Mouse (Mus musculus): ENCODE measurements around the gene Tmem19. TPM values are rescaled to one million over a fixed set of nuclear protein-coding genes. Genes with fewer than 3 reads are reported as not detected.

Gene Tmem19
- polyA plus RNA-seq, 1 experiment from 2014 or later = 8.9 TPM

GRCm38 (mm10) chr10:115348131-115348530, 14.2 kb downstream of the Tmem19 start:
- Histone ChIP-seq H3K27me3 (no peaks in the 10 kb centered on the region), H3K4me3 (replicated peaks) (no peak overlapping the region), H3K27ac (replicated peaks) (no peak overlapping the region), H3K9ac (no peak overlapping the region), H3K36me3 (replicated peaks) (no peaks in the 10 kb centered on the region; the same call in 1 of the 2 replicates), H3K9me3 (replicated peaks) (no peaks in the 10 kb centered on the region), H3K4me1 (replicated peaks) (peaks cover 7% of the 10 kb centered on the region), H3K4me2 (no peak overlapping the region)
- no peak for ATAC-seq (ENCODE audit: insufficient read depth)
- WGBS (ENCODE audit: insufficient replicate concordance) = 60% methylated on average over 6 of the region's 6 CpGs

- H3K4me1 ChIP-seq (replicated peaks) = peaks cover 7% of the 10 kb centered on the region
- ATAC-seq (ENCODE audit: insufficient read depth) = no peak
- H3K9me3 ChIP-seq (replicated peaks) = no peaks in the 10 kb centered on the region
Observed at GRCm38 (mm10) chr10:115346444-115346843, 15.9 kb downstream of the Tmem19 start.

GRCm38 (mm10) chr10:115342771-115343425, 19.4 kb downstream of the Tmem19 start:
- Histone ChIP-seq H3K9me3 (replicated peaks) (no peaks in the 10 kb centered on the region), H3K4me2 (no peak overlapping the region), H3K9ac (no peak overlapping the region), H3K4me1 (replicated peaks) (no peaks in the 10 kb centered on the region), H3K27ac (replicated peaks) (no peak overlapping the region), H3K36me3 (replicated peaks) (peaks cover 8% of the 10 kb centered on the region), H3K4me3 (replicated peaks) (no peak overlapping the region), H3K27me3 (no peaks in the 10 kb centered on the region)
- 59% methylated on average over 4 of the region's 4 CpGs for WGBS (ENCODE audit: insufficient replicate concordance)
- no peak for ATAC-seq (ENCODE audit: insufficient read depth)

More at GRCm38 (mm10) chr10:115346444-115346843, 15.9 kb downstream of the Tmem19 start:
- H3K9ac ChIP-seq = no peak overlapping the region
- H3K4me2 ChIP-seq = no peak overlapping the region
- no peaks in the 10 kb centered on the region for H3K27me3 ChIP-seq
- no peak overlapping the region for H3K4me3 ChIP-seq (replicated peaks)
- H3K27ac ChIP-seq (replicated peaks) = no peak overlapping the region
- peaks cover 8% of the 10 kb centered on the region for H3K36me3 ChIP-seq (replicated peaks)

- H3K4me3 ChIP-seq (replicated peaks) = no peak overlapping the region
- no peak overlapping the region for H3K9ac ChIP-seq
- H3K27me3 ChIP-seq = no peaks in the 10 kb centered on the region
- WGBS (ENCODE audit: insufficient replicate concordance) = 66% methylated on average over 7 of the region's 7 CpGs
- H3K4me2 ChIP-seq = no peak overlapping the region
- H3K36me3 ChIP-seq (replicated peaks) = peaks cover 8% of the 10 kb centered on the region
- H3K4me1 ChIP-seq (replicated peaks) = no peaks in the 10 kb centered on the region
- no peak for ATAC-seq (ENCODE audit: insufficient read depth)
- no peaks in the 10 kb centered on the region for H3K9me3 ChIP-seq (replicated peaks)
- no peak overlapping the region for H3K27ac ChIP-seq (replicated peaks)
Observed at GRCm38 (mm10) chr10:115339820-115340328, 22.4 kb downstream of the Tmem19 start.

GRCm38 (mm10) chr10:115336901-115337300, 25.4 kb downstream of the Tmem19 start:
- no peak for ATAC-seq (ENCODE audit: insufficient read depth)
- Histone ChIP-seq H3K27me3 (no peaks in the 10 kb centered on the region), H3K9ac (no peak overlapping the region), H3K4me2 (no peak overlapping the region), H3K27ac (replicated peaks) (no peak overlapping the region), H3K4me3 (replicated peaks) (no peak overlapping the region), H3K36me3 (replicated peaks) (peaks cover 1% of the 10 kb centered on the region), H3K9me3 (replicated peaks) (no peaks in the 10 kb centered on the region), H3K4me1 (replicated peaks) (no peaks in the 10 kb centered on the region)
- 68% methylated on average over 4 of the region's 4 CpGs for WGBS (ENCODE audit: insufficient replicate concordance)

- H3K27ac ChIP-seq (replicated peaks) = no peak overlapping the region
- no peak overlapping the region for H3K4me2 ChIP-seq
- no peak for ATAC-seq (ENCODE audit: insufficient read depth)
- WGBS (ENCODE audit: insufficient replicate concordance) = 63% methylated on average over 9 of the region's 9 CpGs
- H3K4me3 ChIP-seq (replicated peaks) = no peak overlapping the region
- H3K9ac ChIP-seq = no peak overlapping the region
- no peaks in the 10 kb centered on the region for H3K4me1 ChIP-seq (replicated peaks)
- no peaks in the 10 kb centered on the region for H3K27me3 ChIP-seq
- no peaks in the 10 kb centered on the region for H3K9me3 ChIP-seq (replicated peaks)
- H3K36me3 ChIP-seq (replicated peaks) = no peaks in the 10 kb centered on the region
Observed at GRCm38 (mm10) chr10:115333528-115333927, 28.8 kb downstream of the Tmem19 start.

DNA sequence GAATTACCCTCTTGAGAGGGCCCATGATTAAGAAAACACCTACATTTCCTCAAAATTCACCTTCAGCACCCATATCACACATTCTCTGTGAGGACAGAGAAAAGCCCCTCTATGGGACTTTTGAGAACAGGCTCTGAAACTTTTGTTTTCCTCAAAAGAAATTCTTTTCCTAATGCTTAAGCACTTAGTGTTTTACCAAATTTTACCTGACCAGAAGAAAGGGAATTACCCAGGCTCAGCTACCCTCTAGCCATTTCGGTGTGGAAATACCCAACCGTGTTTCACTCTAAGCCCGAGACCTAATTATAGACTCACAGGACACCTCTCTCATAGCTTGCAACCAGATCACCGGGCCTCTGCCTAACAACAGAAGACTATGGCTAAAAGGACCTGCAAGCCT, 29.3 kb downstream of the Tmem19 start:
- no peak for ATAC-seq (ENCODE audit: insufficient read depth)
- H3K9ac ChIP-seq = no peak overlapping the region
- 76% methylated on average over 4 of the region's 4 CpGs for WGBS (ENCODE audit: insufficient replicate concordance)
- no peaks in the 10 kb centered on the region for H3K9me3 ChIP-seq (replicated peaks)
- H3K27ac ChIP-seq (replicated peaks) = no peak overlapping the region
- H3K4me2 ChIP-seq = no peak overlapping the region
- H3K4me1 ChIP-seq (replicated peaks) = no peaks in the 10 kb centered on the region
- no peak overlapping the region for H3K4me3 ChIP-seq (replicated peaks)
- no peaks in the 10 kb centered on the region for H3K36me3 ChIP-seq (replicated peaks)
- H3K27me3 ChIP-seq = no peaks in the 10 kb centered on the region

DNA sequence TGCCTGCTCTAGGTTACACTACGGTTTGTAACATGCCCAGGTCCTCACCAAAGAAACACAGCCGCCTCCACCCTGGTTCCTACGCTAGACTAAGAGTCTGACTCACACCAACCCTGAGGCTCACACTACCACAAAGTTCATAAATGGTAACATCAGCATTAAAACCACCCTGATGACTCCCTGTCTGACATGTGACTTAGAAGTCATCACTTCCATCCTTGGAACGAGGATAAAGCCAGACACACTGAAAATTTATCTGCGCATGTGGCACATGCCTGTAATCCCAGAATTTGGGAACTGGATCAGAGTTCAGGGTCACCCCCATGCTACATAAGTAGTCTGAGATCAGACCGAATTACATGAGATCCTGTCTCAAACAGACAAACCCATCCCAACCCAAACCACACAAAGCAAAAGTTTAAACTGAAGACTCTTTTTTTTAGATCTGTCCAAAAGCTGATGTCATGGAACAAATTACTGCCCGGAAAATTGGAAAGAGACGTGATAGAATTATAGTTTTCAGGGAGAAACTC, 29.8 kb downstream of the Tmem19 start:
- Histone ChIP-seq H3K36me3 (replicated peaks) (no peaks in the 10 kb centered on the region), H3K4me2 (no peak overlapping the region), H3K27me3 (no peaks in the 10 kb centered on the region), H3K9me3 (replicated peaks) (no peaks in the 10 kb centered on the region), H3K27ac (replicated peaks) (no peak overlapping the region), H3K4me3 (replicated peaks) (no peak overlapping the region), H3K4me1 (replicated peaks) (no peaks in the 10 kb centered on the region), H3K9ac (no peak overlapping the region)
- ATAC-seq (ENCODE audit: insufficient read depth) = no peak
- 70% methylated on average over 8 of the region's 8 CpGs for WGBS (ENCODE audit: insufficient replicate concordance)

DNA sequence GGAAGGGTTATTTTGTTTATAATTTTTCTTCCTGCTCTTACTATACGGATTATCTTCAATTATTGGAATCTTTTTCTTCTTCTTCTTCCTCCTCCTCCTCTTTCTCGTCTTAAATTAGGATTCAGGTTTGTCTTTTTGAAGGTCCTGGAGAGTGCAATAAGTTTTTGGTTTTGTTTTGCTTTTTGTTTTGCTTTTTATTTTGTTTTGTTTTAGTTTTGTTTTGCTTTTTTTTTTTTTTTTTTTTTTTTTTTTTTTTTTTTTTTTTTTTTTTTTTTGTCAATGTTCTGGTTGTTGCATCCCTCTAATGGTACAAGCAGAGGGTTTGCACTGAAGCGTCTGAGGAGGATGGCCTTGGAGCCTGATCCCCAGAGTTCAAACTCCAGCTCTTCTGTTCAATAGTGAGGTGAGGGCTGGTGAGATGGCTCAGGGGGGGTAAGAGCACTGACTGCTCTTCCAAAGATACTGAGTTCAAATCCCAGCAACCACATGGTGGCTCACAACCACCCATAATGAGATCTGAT, 33.2 kb downstream of the Tmem19 start:
- no peak overlapping the region for H3K4me2 ChIP-seq
- H3K9me3 ChIP-seq (replicated peaks) = no peaks in the 10 kb centered on the region
- H3K9ac ChIP-seq = no peak overlapping the region
- H3K36me3 ChIP-seq (replicated peaks) = no peaks in the 10 kb centered on the region
- no peak for ATAC-seq (ENCODE audit: insufficient read depth)
- no peaks in the 10 kb centered on the region for H3K27me3 ChIP-seq
- H3K4me3 ChIP-seq (replicated peaks) = no peak overlapping the region
- no peak overlapping the region for H3K27ac ChIP-seq (replicated peaks)
- H3K4me1 ChIP-seq (replicated peaks) = no peaks in the 10 kb centered on the region
- WGBS (ENCODE audit: insufficient replicate concordance) = 51% methylated on average over 3 of the region's 3 CpGs

- no peak for ATAC-seq (ENCODE audit: insufficient read depth)
- WGBS (ENCODE audit: insufficient replicate concordance) = 42% methylated on average over 6 of the region's 6 CpGs
- Histone ChIP-seq H3K4me3 (replicated peaks) (no peak overlapping the region), H3K4me2 (no peak overlapping the region), H3K27ac (replicated peaks) (no peak overlapping the region), H3K9ac (no peak overlapping the region), H3K9me3 (replicated peaks) (no peaks in the 10 kb centered on the region), H3K27me3 (no peaks in the 10 kb centered on the region), H3K36me3 (replicated peaks) (no peaks in the 10 kb centered on the region), H3K4me1 (replicated peaks) (no peaks in the 10 kb centered on the region)
Observed at GRCm38 (mm10) chr10:115328514-115328913, 33.8 kb downstream of the Tmem19 start.

- Histone ChIP-seq H3K27me3 (peaks cover 7% of the 10 kb centered on the region; the same call in 1 of the 2 replicates), H3K4me3 (replicated peaks) (no peak overlapping the region), H3K27ac (replicated peaks) (no peak overlapping the region), H3K36me3 (replicated peaks) (no peaks in the 10 kb centered on the region), H3K4me2 (no peak overlapping the region), H3K9ac (no peak overlapping the region), H3K9me3 (replicated peaks) (no peaks in the 10 kb centered on the region), H3K4me1 (replicated peaks) (no peaks in the 10 kb centered on the region)
- 7% methylated on average over 6 of the region's 6 CpGs for WGBS (ENCODE audit: insufficient replicate concordance)
- ATAC-seq (ENCODE audit: insufficient read depth) = no peak
Observed at GRCm38 (mm10) chr10:115323295-115323694, 39.0 kb downstream of the Tmem19 start.
